Mouse (Mus musculus) layer of hippocampus, adult 2 months (tissue): ENCODE measurements at regions not wholly inside any gene's neighbourhood (a gene's known extent, or its start where the extent isn't known, plus 50 kb on each side); places are given as distances from the start of the nearest gene placed in this dataset.
A peak's percentile ranks its signal among the peaks of the same experiment; 100 is the strongest.
"Not testable (repeated sequence)": the region's sequence is repeated elsewhere in the genome, so short reads cannot be mapped to it uniquely, and the experiment has no call there.

ENCODE experiments used
- DNase-seq, 2 experiments: peaks; one replicate each; pipeline ENCODE4 v3.0.0; 2022; ENCODE audit warnings: low spot score in 2 of 2
- H3K27ac ChIP-seq: fragments of 200-600 bp; 2 replicates; pipeline ENCODE4 v1.8.1; 2022
- H3K4me3 ChIP-seq: fragments of 200-600 bp; 2 replicates; pipeline ENCODE4 v1.8.1; 2022; ENCODE audit warnings: mild to moderate bottlenecking
- CTCF ChIP-seq: fragments of 200-600 bp; conservative IDR thresholded peaks from 2 replicates; pipeline ENCODE4 v1.8.1; 2022; ENCODE audit warnings: antibody characterized with exemption, mild to moderate bottlenecking, moderate library complexity

- no peak for TF ChIP-seq CTCF
Observed at GRCm38 (mm10) chr5:134848981-134849380, 57.6 kb downstream of the Tmem270 start.

GRCm38 (mm10) chr5:134848571-134848970 lies 58.0 kb downstream of the Tmem270 start:
- no peak for DNase-seq
- TF ChIP-seq CTCF, result no peak
- Histone ChIP-seq H3K4me3 (no peak overlapping the region), H3K27ac (no peak overlapping the region)

More at GRCm38 (mm10) chr5:134848981-134849380, 57.6 kb downstream of the Tmem270 start:
- DNase-seq, result no peak
- Histone ChIP-seq H3K27ac (no peak overlapping the region), H3K4me3 (no peak overlapping the region)

- no peak for DNase-seq
- H3K27ac ChIP-seq, result no peak overlapping the region
- no peak overlapping the region for H3K4me3 ChIP-seq
- TF ChIP-seq CTCF, result no peak
Observed at GRCm38 (mm10) chr5:134845416-134845815, 61.1 kb downstream of the Tmem270 start.

GRCm38 (mm10) chr5:134844216-134844615 lies 62.3 kb downstream of the Tmem270 start:
- not testable (repeated sequence) for H3K4me3 ChIP-seq, H3K27ac ChIP-seq, DNase-seq

GRCm38 (mm10) chr5:134841205-134841980 lies 65.1 kb downstream of the Tmem270 start:
- Histone ChIP-seq H3K4me3 (no peak overlapping the region), H3K27ac (no peak overlapping the region)
- TF ChIP-seq CTCF, result no peak
- no peak for DNase-seq

- Histone ChIP-seq H3K4me3 (no peak overlapping the region), H3K27ac (no peak overlapping the region)
- TF ChIP-seq CTCF, result no peak
- DNase-seq, result no peak
Observed at GRCm38 (mm10) chr5:134836489-134836888, 70.0 kb downstream of the Tmem270 start.

GRCm38 (mm10) chr5:134832896-134833295 lies 73.6 kb downstream of the Tmem270 start:
- TF ChIP-seq CTCF, result no peak
- no peak for DNase-seq

GRCm38 (mm10) chr5:134817671-134818070 lies 70.5 kb upstream of the Eln start:
- H3K27ac ChIP-seq, result no peak overlapping the region
- TF ChIP-seq CTCF, result no peak
- no peak for DNase-seq
- no peak overlapping the region for H3K4me3 ChIP-seq

More at GRCm38 (mm10) chr5:134832896-134833295, 73.6 kb downstream of the Tmem270 start:
- no peak overlapping the region for H3K27ac ChIP-seq
- no peak overlapping the region for H3K4me3 ChIP-seq

GRCm38 (mm10) chr5:134809121-134809520 lies 62.0 kb upstream of the Eln start:
- H3K27ac ChIP-seq, result no peak overlapping the region
- DNase-seq, result no peak
- no peak for TF ChIP-seq CTCF
- no peak overlapping the region for H3K4me3 ChIP-seq

GRCm38 (mm10) chr5:134804291-134805049 lies 57.3 kb upstream of the Eln start:
- peak; percentile 43 for TF ChIP-seq CTCF
- H3K4me3 ChIP-seq, result no peak overlapping the region
- DNase-seq, result no peak
- H3K27ac ChIP-seq, result no peak overlapping the region

GRCm38 (mm10) chr5:134802161-134802719 lies 55.1 kb upstream of the Eln start:
- H3K27ac ChIP-seq, result no peak overlapping the region
- no peak for TF ChIP-seq CTCF
- no peak overlapping the region for H3K4me3 ChIP-seq
- DNase-seq, result no peak

GRCm38 (mm10) chr5:134800481-134800880 lies 53.4 kb upstream of the Eln start:
- no peak for DNase-seq
- H3K4me3 ChIP-seq, result no peak overlapping the region
- H3K27ac ChIP-seq, result no peak overlapping the region
- no peak for TF ChIP-seq CTCF

- Histone ChIP-seq H3K4me3 (no peak overlapping the region), H3K27ac (no peak overlapping the region)
- DNase-seq, result no peak
- TF ChIP-seq CTCF, result no peak
Observed at GRCm38 (mm10) chr5:134799911-134800310, 52.8 kb upstream of the Eln start.
